Mouse (Mus musculus) limb, embryonic 13.5 days (tissue): ENCODE measurements around the gene Ints7. TPM values are rescaled to one million over a fixed set of nuclear protein-coding genes. Genes with fewer than 3 reads are reported as not detected.

Source experiments
- ATAC-seq: fragments of 200-750 bp; cut with Nextera tagmentation; 2 replicates; pipeline ENCODE4 v1.8.0; 2017; ENCODE audit warnings: low read depth, moderate number of reproducible peaks, moderate TSS enrichment; ENCODE audit not compliant: low FRiP score
- H3K27ac ChIP-seq: fragments of 300-500 bp; sonication (generic); 2 replicates; pipeline ENCODE4 v1.5.1; 2015; ENCODE audit warnings: inconsistent platforms, mild to moderate bottlenecking, moderate library complexity
- H3K27me3 ChIP-seq: fragments of 300-500 bp; sonication (generic); 2 replicates; pipeline ENCODE4 v1.6.1; 2015; ENCODE audit warnings: mild to moderate bottlenecking, inconsistent platforms
- H3K36me3 ChIP-seq: fragments of 300-500 bp; sonication (generic); 2 replicates; pipeline ENCODE4 v1.6.1; 2015; ENCODE audit warnings: inconsistent platforms, mild to moderate bottlenecking, moderate library complexity
- H3K4me1 ChIP-seq: fragments of 300-500 bp; sonication (generic); 2 replicates; pipeline ENCODE4 v1.6.1; 2015; ENCODE audit warnings: inconsistent platforms
- H3K4me2 ChIP-seq: fragments of 300-500 bp; sonication (generic); replicated peaks from 2 replicates; pipeline ENCODE4 v1.6.1; 2015; ENCODE audit warnings: inconsistent platforms, mild to moderate bottlenecking, moderate library complexity
- H3K4me3 ChIP-seq: fragments of 300-500 bp; sonication (generic); 2 replicates; pipeline ENCODE4 v1.5.1; 2015; ENCODE audit warnings: moderate library complexity, mild to moderate bottlenecking, inconsistent platforms
- H3K9ac ChIP-seq: fragments of 300-500 bp; sonication (generic); 2 replicates; pipeline ENCODE4 v1.6.1; 2015; ENCODE audit warnings: mild to moderate bottlenecking, inconsistent platforms
- H3K9me3 ChIP-seq: fragments of 300-500 bp; sonication (generic); 2 replicates; pipeline ENCODE4 v1.6.1; 2016; ENCODE audit warnings: inconsistent platforms
- WGBS: fragments of 180-500 bp; shearing (Covaris S2); methylation state at CpG from one replicate; pipeline ENCODE4 v1.1.7; 2015; 5-methylcytosine and 5-hydroxymethylcytosine counted together
- polyA plus RNA-seq: library from polyadenylated mRNA; unstranded; fragments of >200 nt; fragmentation: Nextera tagmentation; extraction: Ambion mirVana; gene quantifications from 2 replicates; pipeline ENCODE4 v1.2.1, GENCODE M21; 2015

Gene Ints7
- polyA plus RNA-seq, 1 experiment from 2014 or later, result 65.4 TPM

GRCm38 (mm10) chr1:191618067-191618766 is 42.8 kb downstream of the Ints7 start:
- Histone ChIP-seq H3K4me1 (no peaks in the 10 kb centered on the region), H3K27ac (no peak overlapping the region), H3K27me3 (no peaks in the 10 kb centered on the region), H3K4me3 (no peak overlapping the region), H3K9ac (no peak overlapping the region), H3K4me2 (no peak overlapping the region), H3K36me3 (peaks cover 94% of the 10 kb centered on the region), H3K9me3 (no peaks in the 10 kb centered on the region)
- no peak for ATAC-seq
- WGBS, result 93% methylated on average over 12 of the region's 12 CpGs

DNA sequence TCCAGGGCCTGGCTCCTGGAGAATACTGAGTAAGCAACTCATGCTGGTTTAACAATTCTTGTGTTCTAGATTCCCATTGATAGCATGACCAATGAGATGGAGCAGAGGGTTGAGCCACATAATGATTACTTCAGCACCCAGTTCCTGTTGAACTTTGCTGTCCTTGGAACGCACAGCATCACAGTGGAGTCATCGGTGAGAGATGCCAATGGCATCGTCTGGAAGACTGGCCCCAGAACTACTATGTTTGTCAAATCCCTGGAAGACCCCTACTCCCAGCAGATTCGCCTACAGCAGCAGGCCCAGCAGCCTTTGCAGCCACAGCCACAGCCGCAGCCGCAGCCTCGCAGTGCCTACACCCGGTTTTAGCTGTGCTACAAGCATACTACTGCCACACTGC is 45.7 kb downstream of the Ints7 start:
- Histone ChIP-seq H3K9ac (no peak overlapping the region), H3K36me3 (peaks cover 77% of the 10 kb centered on the region), H3K27ac (no peak overlapping the region), H3K4me1 (no peaks in the 10 kb centered on the region), H3K4me2 (no peak overlapping the region), H3K9me3 (no peaks in the 10 kb centered on the region), H3K27me3 (no peaks in the 10 kb centered on the region), H3K4me3 (no peak overlapping the region)
- ATAC-seq, result no peak
- 95% methylated on average over 8 of the region's 8 CpGs for WGBS

DNA sequence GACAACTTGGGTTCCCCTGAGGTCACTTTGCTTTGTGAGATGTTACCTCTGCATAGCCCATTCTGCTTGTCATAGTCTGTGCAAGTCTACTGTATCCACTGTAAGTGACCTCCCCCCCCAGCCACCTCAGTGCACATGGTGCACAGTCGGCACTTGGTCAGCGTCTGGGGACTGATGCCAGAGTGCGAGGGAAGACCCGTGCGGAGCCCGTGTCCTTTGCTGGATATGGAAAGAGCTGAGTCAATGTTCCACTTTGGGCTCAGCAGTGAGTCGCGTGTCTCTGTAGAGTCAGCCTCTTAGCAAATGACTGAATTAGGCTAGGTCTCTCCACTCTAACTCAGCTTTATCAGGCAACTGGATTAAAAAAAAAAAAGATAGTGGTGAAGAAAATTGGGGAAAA is 47.4 kb downstream of the Ints7 start:
- peaks cover 60% of the 10 kb centered on the region for H3K36me3 ChIP-seq
- no peak overlapping the region for H3K27ac ChIP-seq

DNA sequence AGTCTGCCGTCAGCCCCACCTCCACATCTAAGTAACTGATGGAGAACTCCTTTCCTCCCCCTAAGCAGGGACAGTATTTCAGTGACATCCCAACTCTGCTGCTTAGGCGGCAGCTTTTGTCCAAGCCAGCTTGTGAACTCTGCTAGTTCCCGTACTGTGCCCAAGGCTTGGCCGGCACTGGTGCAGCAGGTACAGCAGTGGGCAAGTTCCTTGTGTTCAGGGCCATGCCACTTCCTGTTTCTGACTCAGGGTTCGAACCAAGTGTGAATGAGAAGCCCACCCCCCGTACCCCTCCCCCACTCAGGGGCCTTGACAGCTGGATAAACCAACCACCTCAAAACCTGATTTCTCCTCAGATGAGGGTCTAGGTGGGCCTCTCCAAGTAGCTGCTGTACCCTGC is 49.1 kb downstream of the Ints7 start:
- WGBS, result 74% methylated on average over 6 of the region's 6 CpGs
- H3K4me1 ChIP-seq, result no peaks in the 10 kb centered on the region
- H3K4me2 ChIP-seq, result no peak overlapping the region
- H3K4me3 ChIP-seq, result no peak overlapping the region
- no peak overlapping the region for H3K27ac ChIP-seq
- peaks cover 43% of the 10 kb centered on the region for H3K36me3 ChIP-seq
- no peaks in the 10 kb centered on the region for H3K27me3 ChIP-seq
- no peak overlapping the region for H3K9ac ChIP-seq
- ATAC-seq, result no peak
- H3K9me3 ChIP-seq, result no peaks in the 10 kb centered on the region

More for the DNA sequence above, 47.4 kb downstream of the Ints7 start:
- no peak overlapping the region for H3K4me3 ChIP-seq
- no peak overlapping the region for H3K9ac ChIP-seq
- no peak overlapping the region for H3K4me2 ChIP-seq
- H3K27me3 ChIP-seq, result no peaks in the 10 kb centered on the region
- no peak for ATAC-seq
- WGBS, result 91% methylated on average over 8 of the region's 8 CpGs
- H3K9me3 ChIP-seq, result no peaks in the 10 kb centered on the region
- no peaks in the 10 kb centered on the region for H3K4me1 ChIP-seq

- no peak for ATAC-seq
- WGBS, result 57% methylated on average over 6 of the region's 6 CpGs
- H3K9ac ChIP-seq, result no peak overlapping the region
These were observed 49.6 kb downstream of the Ints7 start for GRCm38 (mm10) chr1:191625026-191625425.

GRCm38 (mm10) chr1:191625620-191626019 is 50.2 kb downstream of the Ints7 start:
- Histone ChIP-seq H3K4me2 (no peak overlapping the region), H3K4me3 (no peak overlapping the region), H3K9ac (no peak overlapping the region), H3K27ac (no peak overlapping the region), H3K27me3 (no peaks in the 10 kb centered on the region), H3K9me3 (no peaks in the 10 kb centered on the region), H3K4me1 (no peaks in the 10 kb centered on the region), H3K36me3 (peaks cover 32% of the 10 kb centered on the region)
- 32% methylated on average over 4 of the region's 4 CpGs for WGBS
- no peak for ATAC-seq

More at GRCm38 (mm10) chr1:191625026-191625425, 49.6 kb downstream of the Ints7 start:
- H3K9me3 ChIP-seq, result no peaks in the 10 kb centered on the region
- H3K27me3 ChIP-seq, result no peaks in the 10 kb centered on the region
- no peak overlapping the region for H3K27ac ChIP-seq
- no peak overlapping the region for H3K4me3 ChIP-seq
- H3K4me1 ChIP-seq, result no peaks in the 10 kb centered on the region
- no peak overlapping the region for H3K4me2 ChIP-seq
- H3K36me3 ChIP-seq, result peaks cover 38% of the 10 kb centered on the region

DNA sequence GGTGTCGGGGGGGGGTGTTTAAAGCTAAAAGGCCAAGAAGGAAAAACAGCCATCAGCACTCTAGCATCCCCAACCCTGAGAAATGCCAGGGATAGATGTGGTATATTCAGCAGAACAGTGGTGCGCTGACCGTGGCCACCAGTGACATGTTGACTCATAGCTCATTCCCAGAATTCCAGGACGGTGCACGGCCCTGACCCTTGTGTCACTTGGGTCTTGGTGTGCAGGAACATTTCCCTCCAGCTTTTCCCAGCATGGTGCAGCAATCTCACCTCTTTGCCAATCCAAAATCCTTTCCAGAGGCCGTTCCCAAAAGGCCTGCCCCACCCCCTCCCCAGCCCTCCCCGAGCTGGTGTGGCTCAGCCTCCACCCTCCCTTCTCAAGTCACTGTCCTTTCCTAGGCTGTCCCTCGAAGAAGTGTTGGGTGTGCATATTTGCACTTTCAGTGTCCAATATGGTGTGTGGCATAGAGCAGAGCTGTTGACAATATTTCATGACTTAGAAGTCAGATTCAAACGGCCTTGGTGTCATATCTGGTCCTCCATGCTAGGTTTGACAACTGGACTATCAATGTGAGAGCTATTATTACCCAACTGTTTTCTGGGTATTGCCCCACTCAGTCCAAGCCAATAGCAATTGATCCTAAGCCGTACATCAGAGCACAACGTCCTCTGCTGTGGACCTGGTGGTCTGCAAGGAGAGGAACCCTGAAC is 53.2 kb downstream of the Ints7 start:
- H3K4me1 ChIP-seq, result no peaks in the 10 kb centered on the region
- no peak overlapping the region for H3K9ac ChIP-seq
- 68% methylated on average over 11 of the region's 11 CpGs for WGBS
- H3K36me3 ChIP-seq, result peaks cover 3% of the 10 kb centered on the region; the same call in 1 of the 2 replicates
- H3K9me3 ChIP-seq, result no peaks in the 10 kb centered on the region
- no peak overlapping the region for H3K4me3 ChIP-seq
- no peak overlapping the region for H3K4me2 ChIP-seq
- H3K27ac ChIP-seq, result no peak overlapping the region
- no peaks in the 10 kb centered on the region for H3K27me3 ChIP-seq
- no peak for ATAC-seq

GRCm38 (mm10) chr1:191629170-191629636 is 53.8 kb downstream of the Ints7 start:
- Histone ChIP-seq H3K4me1 (no peaks in the 10 kb centered on the region), H3K27me3 (no peaks in the 10 kb centered on the region), H3K4me3 (no peak overlapping the region), H3K9ac (no peak overlapping the region), H3K9me3 (no peaks in the 10 kb centered on the region), H3K4me2 (no peak overlapping the region), H3K27ac (no peak overlapping the region), H3K36me3 (no peaks in the 10 kb centered on the region)
- 39% methylated on average over 3 of the region's 3 CpGs for WGBS
- no peak for ATAC-seq

GRCm38 (mm10) chr1:191632511-191633095 is 57.2 kb downstream of the Ints7 start:
- H3K27me3 ChIP-seq, result no peaks in the 10 kb centered on the region
- no peak overlapping the region for H3K4me2 ChIP-seq
- no peaks in the 10 kb centered on the region for H3K36me3 ChIP-seq
- ATAC-seq, result no peak
- no peaks in the 10 kb centered on the region for H3K4me1 ChIP-seq
- H3K4me3 ChIP-seq, result no peak overlapping the region
- no peak overlapping the region for H3K9ac ChIP-seq
- H3K9me3 ChIP-seq, result no peaks in the 10 kb centered on the region
- 73% methylated on average over 6 of the region's 6 CpGs for WGBS
- no peak overlapping the region for H3K27ac ChIP-seq

DNA sequence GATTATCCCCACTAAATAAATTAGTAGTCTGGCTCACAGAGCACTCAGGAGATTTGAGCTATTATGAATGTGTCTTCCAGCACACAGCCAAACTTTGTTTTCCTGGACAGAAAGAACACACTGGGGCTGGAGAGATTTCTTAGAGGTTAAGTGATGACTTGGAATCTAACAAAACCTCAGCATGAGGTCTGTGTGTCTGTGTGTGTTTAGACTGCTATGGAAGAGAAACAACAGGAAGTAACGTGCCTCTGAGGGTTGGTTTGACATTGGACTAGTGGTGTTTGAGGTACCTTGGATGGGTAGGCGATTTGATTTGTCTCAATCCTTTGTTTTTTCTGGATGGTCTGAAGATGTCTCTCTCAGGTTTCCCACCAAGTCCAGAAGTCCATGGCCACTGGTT is 58.7 kb downstream of the Ints7 start:
- 85% methylated on average over 2 of the region's 2 CpGs for WGBS
- Histone ChIP-seq H3K4me3 (no peak overlapping the region), H3K4me2 (no peak overlapping the region), H3K27ac (no peak overlapping the region), H3K9me3 (no peaks in the 10 kb centered on the region), H3K27me3 (no peaks in the 10 kb centered on the region), H3K4me1 (no peaks in the 10 kb centered on the region), H3K9ac (no peak overlapping the region), H3K36me3 (no peaks in the 10 kb centered on the region)
- ATAC-seq, result no peak

DNA sequence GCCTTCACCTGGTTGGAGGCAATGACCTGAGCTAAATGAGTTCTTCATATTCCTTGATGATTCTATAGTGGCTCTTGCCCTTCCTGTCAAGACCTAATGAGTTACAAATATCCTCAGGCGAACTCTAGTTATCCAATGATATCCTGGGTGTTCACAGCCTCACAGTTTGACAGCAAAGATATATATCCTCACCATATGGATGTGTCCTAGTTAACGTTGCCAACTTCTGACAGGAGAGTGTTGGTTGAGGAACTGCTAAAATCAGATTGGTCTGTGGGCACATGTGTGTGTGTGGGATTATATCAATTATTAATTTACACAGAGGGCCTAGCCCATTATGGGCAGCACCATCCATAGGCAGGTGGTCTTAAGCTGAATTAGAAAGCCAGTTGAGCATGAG is 63.0 kb downstream of the Ints7 start:
- Histone ChIP-seq H3K9me3 (no peaks in the 10 kb centered on the region), H3K27me3 (0 out of 2 replicates have a peak, but pooled peaks cover 3% of the 10 kb centered on the region), H3K4me3 (no peak overlapping the region), H3K9ac (no peak overlapping the region), H3K36me3 (no peaks in the 10 kb centered on the region), H3K4me2 (no peak overlapping the region), H3K27ac (no peak overlapping the region), H3K4me1 (no peaks in the 10 kb centered on the region)
- no peak for ATAC-seq
- WGBS, result 67% methylated on average over 2 of the region's 2 CpGs

- no peak for ATAC-seq
- no peak overlapping the region for H3K27ac ChIP-seq
- no peak overlapping the region for H3K4me2 ChIP-seq
- peaks cover 2% of the 10 kb centered on the region; the same call in 1 of the 2 replicates for H3K4me1 ChIP-seq
- 0 out of 2 replicates have a peak, but pooled peaks cover 3% of the 10 kb centered on the region for H3K27me3 ChIP-seq
- H3K9ac ChIP-seq, result no peak overlapping the region
- H3K9me3 ChIP-seq, result no peaks in the 10 kb centered on the region
- H3K4me3 ChIP-seq, result no peak overlapping the region
- no peaks in the 10 kb centered on the region for H3K36me3 ChIP-seq
- WGBS, result 69% methylated on average over 3 of the region's 3 CpGs
These were observed 63.9 kb downstream of the Ints7 start for GRCm38 (mm10) chr1:191639200-191639807.
